Mouse (Mus musculus): ENCODE measurements around the gene Mob3c.

Gene Mob3c

DNA sequence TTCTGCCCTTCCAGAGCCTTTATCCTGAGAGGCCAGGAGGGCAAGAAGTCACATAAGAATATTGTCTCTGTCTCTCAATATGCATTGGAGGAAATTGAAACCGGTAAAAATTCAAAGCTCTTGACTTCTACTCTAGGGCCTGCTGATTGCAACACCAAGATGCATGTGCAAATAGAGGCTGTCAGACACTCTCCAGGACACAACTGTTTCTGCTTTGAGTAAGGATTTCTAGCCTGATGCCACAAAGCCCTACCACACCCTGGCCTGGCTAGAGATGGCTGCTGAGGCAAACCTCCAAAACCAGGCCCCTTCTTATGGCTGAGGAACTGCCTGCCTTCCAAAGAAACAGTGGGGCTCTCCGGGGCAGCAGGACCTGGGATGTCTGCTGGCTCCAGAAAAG lies 7.7 kb downstream of the Mob3c start:
- DNase-seq (ENCODE audit: low read depth): no peak

GRCm38 (mm10) chr4:115838196-115838595 lies 10.3 kb downstream of the Mob3c start:
- DNase-seq (ENCODE audit: low read depth): no peak

DNA sequence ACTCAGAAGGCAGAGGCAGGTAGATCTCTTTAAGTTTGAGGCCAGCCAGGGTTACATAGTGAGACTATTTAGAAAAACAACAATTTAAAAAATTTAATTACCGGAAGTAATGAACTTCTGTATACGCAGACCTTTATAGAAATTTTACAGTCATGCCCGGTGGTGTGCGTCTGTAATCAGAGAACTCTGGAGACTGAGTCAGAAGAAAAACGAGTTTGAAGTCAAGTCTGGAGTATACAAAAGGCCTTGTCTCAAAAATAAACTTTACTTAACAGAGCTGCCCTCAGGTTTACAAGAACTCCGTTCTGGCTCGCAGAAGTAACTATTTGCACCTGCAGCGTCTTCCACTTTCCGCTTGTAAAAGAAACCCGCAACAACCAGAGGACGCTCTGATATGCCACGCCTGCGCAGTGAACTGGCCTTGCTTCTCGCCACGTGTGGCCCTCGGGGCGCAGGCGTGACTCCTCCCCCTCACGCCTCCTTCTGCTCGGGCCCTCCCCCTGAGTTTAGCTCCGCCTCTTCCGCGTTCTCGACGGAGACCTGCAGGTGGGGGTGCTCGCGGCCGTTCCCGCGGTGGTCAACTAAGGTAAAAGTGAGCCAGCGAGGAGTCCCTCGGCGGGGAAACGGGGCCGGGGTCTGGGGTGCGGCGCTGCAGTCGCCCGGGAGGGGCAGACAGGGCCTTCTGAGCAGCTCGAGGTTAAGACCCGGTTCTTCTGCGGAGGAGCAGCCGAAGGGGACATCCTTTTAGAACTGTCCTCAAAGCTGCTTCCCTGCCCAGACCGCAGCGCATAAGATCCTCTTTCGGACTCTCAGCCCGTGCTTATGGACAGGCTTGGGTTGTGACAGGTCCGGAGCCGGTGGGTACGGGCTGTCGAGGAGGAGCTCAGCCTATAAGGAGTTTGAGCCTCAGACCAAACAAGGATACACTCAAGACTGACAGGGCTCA lies 11.1 kb downstream of the Mob3c start, which contains the start of gene Mknk1:
TSS of gene Mknk1 (plus strand) at position 503 of the 946 bp plus-strand sequence.
- peak; percentile 92 for DNase-seq (ENCODE audit: low read depth)

GRCm38 (mm10) chr4:115839956-115840355 lies 12.1 kb downstream of the Mob3c start:
- DNase-seq (ENCODE audit: low read depth): no peak

- no peak for DNase-seq (ENCODE audit: low read depth)
Measured at GRCm38 (mm10) chr4:115840842-115841241, 12.9 kb downstream of the Mob3c start.

GRCm38 (mm10) chr4:115846656-115847055 lies 18.8 kb downstream of the Mob3c start:
- no peak for DNase-seq (ENCODE audit: low read depth)

- DNase-seq (ENCODE audit: low read depth): no peak
Measured at GRCm38 (mm10) chr4:115847377-115847776, 19.5 kb downstream of the Mob3c start.

DNA sequence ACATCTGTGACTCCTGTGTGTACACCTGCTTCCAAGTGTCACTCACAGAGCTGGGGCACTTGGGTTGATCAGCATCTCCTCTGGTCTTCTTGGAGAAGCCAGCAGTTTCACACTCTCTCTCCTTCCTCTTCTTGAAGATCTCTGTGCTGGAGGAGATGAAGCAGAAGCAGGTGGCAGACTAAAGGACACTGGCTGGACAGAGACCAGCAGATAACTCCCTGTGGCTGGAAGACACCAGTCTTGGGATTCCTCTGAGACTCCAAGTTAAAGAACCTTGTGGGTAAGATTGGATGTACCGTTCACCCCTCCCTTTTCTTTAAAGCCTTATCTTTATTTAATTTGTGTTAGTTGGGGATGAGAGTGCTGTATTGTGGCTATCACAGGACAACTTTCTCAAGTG lies 20.2 kb downstream of the Mob3c start:
- DNase-seq (ENCODE audit: low read depth): no peak

DNA sequence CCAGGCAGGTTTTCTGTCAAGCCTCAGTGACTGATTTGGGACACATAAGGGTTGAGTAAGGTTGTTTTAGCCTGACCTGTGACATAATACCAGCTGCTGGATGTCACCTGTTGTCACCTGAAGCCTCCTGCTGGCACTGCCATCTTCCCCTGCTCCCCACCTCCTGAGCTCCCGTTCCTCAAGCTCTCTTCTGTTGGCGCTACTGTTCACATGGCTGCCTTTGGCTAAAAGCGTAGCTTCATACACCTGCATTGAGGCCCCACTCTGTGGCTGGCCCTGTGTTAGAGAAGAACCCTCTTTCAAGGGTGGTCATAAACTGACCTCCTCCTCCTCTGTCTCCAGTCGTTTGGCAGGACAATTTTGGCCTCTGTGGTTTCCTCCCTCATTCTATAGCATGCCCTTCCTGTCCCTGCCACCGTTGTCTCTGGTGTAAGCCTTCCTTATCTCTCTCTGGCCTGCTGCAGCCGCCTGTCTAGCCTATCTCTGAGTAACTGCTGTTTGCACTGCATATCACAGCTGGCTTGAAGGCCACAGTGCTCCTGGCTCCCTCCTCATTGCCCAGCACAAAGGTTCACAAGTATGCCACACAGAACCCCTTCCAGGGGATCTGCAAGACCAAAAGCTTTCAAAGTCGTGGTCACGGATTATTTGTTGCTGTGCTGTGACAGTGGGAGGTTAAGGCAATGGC lies 21.2 kb downstream of the Mob3c start:
- DNase-seq (ENCODE audit: low read depth): peak; percentile 76

GRCm38 (mm10) chr4:115850111-115850510 lies 22.2 kb downstream of the Mob3c start:
- DNase-seq (ENCODE audit: low read depth): no peak

DNA sequence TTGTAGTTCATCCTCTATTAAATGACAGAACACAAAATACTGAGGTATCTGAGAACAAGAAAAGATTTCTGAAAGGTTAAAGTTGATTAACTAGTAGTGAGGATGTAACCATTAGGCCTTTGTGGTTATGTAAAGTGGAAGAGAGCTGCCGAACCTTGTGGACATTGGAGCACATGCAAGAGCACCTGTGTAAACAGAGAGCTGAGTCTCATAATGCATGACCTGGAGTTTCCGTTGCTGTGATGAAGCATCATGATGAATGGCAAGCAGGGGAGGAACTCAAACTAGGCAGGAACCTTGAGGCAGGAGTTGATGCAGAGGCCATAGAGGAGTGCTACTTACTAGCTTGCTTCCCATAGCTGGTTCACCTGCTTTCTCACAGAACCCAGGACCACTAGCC lies 22.7 kb downstream of the Mob3c start:
- DNase-seq (ENCODE audit: low read depth): no peak

GRCm38 (mm10) chr4:115851569-115851968 lies 23.7 kb downstream of the Mob3c start:
- no peak for DNase-seq (ENCODE audit: low read depth)

- no peak for DNase-seq (ENCODE audit: low read depth)
Measured at GRCm38 (mm10) chr4:115855100-115855499, 27.2 kb downstream of the Mob3c start.

DNA sequence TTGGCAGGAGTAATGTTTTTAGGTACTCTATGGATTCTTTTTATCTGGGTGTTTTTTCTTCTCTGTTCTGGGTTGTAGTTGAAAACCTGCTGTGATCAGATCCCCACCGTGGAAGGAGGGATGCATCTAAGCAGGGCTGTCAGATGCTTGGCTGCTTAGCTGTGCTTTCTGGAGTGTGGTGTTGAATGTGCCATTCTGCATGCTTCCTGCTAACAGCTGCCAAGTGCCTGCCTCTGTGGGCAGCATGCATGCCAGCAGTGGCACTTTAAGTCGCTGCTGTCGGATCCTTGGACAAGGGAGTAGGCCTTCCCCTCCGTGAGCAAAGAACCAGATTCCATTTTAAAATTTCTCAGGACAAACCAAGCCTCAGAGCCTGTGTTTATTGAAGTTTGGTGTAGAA lies 27.7 kb downstream of the Mob3c start:
- no peak for DNase-seq (ENCODE audit: low read depth)

- peak; percentile 73 for DNase-seq (ENCODE audit: low read depth)
Measured at GRCm38 (mm10) chr4:115856282-115856681, 28.4 kb downstream of the Mob3c start.

DNA sequence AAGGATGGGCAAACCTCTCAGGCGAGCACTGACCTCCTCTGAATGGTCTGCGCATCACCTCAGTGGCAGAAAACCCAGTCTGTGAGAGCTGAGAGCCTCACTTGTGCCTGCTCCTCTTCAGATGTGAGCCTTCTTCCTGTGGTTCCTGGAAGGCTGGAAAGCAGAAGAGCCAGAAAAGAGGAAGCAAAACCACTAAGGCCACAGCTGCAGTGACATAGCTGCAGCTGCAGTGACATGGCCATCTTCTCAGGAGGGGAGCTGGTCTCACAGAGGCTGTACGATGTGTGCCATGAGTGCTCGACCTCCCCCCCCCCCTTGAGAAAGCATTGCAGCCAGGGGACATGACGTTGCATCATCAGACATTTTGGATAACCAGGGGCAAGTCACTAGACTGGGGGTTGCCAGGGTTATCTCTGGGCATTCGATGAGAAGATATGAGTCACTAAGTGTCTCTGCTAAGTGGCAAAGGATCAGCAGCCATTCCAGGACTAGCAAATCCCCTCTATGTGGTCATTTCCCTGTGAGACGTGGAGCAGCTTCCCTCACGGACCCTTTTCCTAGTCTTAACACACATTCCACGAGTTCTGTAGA lies 29.5 kb downstream of the Mob3c start:
- no peak for DNase-seq (ENCODE audit: low read depth)

GRCm38 (mm10) chr4:115863352-115863751 lies 35.5 kb downstream of the Mob3c start:
- no peak for DNase-seq (ENCODE audit: low read depth)

DNA sequence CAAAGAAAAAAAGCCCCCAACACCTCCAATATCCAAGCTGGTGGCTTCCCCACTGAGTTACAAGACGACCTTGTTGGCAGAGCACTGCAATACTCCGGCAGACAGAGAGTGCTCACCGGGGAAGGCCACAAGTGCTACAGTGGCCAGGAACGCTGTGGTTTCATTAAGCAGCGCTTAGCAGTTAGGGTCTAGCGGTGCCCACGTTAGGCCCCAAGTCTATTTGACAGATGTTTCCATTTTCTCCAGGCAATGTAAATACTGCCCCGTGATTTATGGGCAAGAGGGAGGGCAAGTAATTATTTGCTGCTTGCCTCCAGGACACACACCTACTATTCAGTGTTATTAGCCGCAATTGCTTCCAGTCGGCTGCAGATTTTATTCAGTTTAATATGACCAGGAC lies 36.0 kb downstream of the Mob3c start:
- no peak for DNase-seq (ENCODE audit: low read depth)

GRCm38 (mm10) chr4:115869512-115870210 lies 41.8 kb downstream of the Mob3c start:
- DNase-seq (ENCODE audit: low read depth): no peak

DNA sequence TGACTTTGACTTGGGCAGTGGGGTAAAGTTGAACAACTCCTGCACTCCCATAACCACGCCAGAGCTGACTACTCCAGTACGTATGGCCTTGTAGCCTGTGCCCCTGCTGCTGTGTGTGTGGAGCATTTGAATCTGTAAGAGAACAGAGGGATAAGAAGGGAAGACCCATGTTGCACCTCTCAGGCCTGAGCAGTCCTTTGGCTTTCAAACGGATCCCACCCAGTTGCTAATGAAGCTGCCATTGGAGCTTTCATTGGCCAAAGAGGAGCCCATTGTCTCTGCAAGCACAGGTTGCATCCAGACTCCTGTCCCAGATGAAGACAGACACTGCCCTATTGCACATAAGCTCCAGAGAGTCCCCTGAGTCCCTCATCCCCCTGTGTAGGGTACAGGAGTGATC lies 45.3 kb downstream of the Mob3c start:
- DNase-seq (ENCODE audit: low read depth): no peak

GRCm38 (mm10) chr4:115878216-115878678 lies 50.4 kb downstream of the Mob3c start:
- no peak for DNase-seq (ENCODE audit: low read depth)

DNA sequence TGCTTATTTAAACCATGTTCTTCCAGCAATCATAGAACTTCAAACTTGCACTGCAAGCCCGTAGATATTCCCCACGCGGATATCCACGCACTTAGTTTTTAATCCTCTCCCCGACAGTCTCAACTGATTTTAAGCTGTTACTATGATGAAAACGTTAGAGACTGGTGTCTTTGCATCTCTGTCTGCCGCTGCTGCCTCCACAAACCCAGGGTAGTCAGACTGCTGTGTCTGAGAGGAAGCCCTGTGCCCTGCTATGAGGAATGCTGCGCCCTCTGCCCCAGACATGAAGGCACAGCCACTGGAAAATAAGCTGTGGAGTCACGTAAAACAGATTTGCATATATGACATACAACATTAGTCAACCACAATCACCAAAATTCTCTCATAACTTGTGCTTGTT lies 50.9 kb downstream of the Mob3c start:
- DNase-seq (ENCODE audit: low read depth): no peak
